Comparison of ENCODE assay signal across 8 mouse cellular contexts in the genomic region with DNA sequence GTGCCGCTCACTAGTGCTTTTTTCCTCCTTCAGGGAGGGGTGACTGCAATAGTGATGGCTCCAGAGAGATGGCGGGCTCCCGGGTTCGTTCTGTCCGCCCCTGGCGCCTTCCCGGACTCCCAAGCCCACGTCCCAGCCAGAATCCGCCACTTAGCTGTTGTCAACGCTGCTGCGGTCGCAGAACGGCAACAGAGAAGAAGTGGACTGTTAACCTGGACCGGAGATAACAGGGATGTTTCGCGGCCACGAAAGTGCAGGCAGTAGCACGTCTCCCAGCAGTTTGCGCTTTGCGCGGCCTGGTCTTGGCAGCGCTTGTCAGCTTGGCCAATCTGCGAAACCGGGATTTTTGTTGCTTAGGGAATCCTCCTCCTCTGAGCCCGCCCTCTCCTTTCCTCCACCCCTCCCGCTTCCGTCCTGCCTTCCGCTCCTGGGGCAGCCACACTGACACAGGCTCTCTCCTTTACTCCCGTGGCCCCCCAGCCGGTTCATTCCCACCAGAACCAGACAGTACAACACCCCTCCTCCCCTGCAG. TPM values are rescaled to one million over a fixed set of nuclear protein-coding genes. Genes with fewer than 3 reads are reported as not detected.
A peak's percentile ranks its signal among the peaks of the same experiment; 100 is the strongest.
DNase-seq lines count a peak whose midpoint lies in the region; ATAC-seq lines count a peak whose summit lies in the region.

Gene Spin4, minus strand, starts transcription at position 322 of the 532 bp plus-strand sequence.

- H3K4me3 ChIP-seq in hindbrain, embryonic 12.5 days = peak within 1 kb of the TSS; percentile 47
- peak within 1 kb of the TSS; percentile 59 for H3K4me3 ChIP-seq in lung, embryonic 16.5 days (ENCODE audit: low read length)

- no peaks in the 10 kb centered on the region for H3K9me3 ChIP-seq in hindbrain, embryonic 12.5 days (replicated peaks)
- no peaks in the 10 kb centered on the region for H3K9me3 ChIP-seq in lung, embryonic 16.5 days (ENCODE audit: control insufficient read depth, low read length)

- no peaks in the 10 kb centered on the region for H3K36me3 ChIP-seq in hindbrain, embryonic 12.5 days
- no peaks in the 10 kb centered on the region for H3K36me3 ChIP-seq in lung, embryonic 16.5 days (ENCODE audit: control insufficient read depth, insufficient read depth, low read length)

- H3K4me2 ChIP-seq in hindbrain, embryonic 12.5 days (replicated peaks) = peak within 1 kb of the TSS; percentile 58
- peak within 1 kb of the TSS; percentile 55 for H3K4me2 ChIP-seq in lung, embryonic 16.5 days (ENCODE audit: low read depth, low read length)

- peak; percentile 46 for DNase-seq in WW6 (ENCODE audit: low read depth, low spot score)
- DNase-seq in cerebellum, postnatal 10 days = peak; percentile 79 to 84
- DNase-seq in frontal cortex, postnatal 14 days (ENCODE audit: low spot score in 2 of 2) = peak; percentile 33 to 50
- DNase-seq in layer of hippocampus, postnatal 10 days (ENCODE audit: low spot score in 2 of 2) = peak; percentile 62 to 65
- peak; percentile 76 for DNase-seq in ovary, postnatal 36 days (ENCODE audit: low spot score)
- peak; percentile 61 for DNase-seq in urinary bladder, postnatal 25 days (ENCODE audit: low spot score)

- peak; percentile 95 for ATAC-seq in hindbrain, embryonic 12.5 days (ENCODE audit: low FRiP score)
- peak; percentile 99 for ATAC-seq in lung, embryonic 16.5 days (ENCODE audit: low read depth)

- peak within 1 kb of the TSS; percentile 76 for H3K27ac ChIP-seq in hindbrain, embryonic 12.5 days
- H3K27ac ChIP-seq in lung, embryonic 16.5 days (ENCODE audit: low read length) = peak within 1 kb of the TSS; percentile 95

- peaks cover 3% of the 10 kb centered on the region; the same call in 1 of the 2 replicates for H3K27me3 ChIP-seq in hindbrain, embryonic 12.5 days
- H3K27me3 ChIP-seq in lung, embryonic 16.5 days (ENCODE audit: control insufficient read depth, insufficient read depth, low read depth, low read length) = no peaks in the 10 kb centered on the region

- H3K9ac ChIP-seq in hindbrain, embryonic 12.5 days = peak within 1 kb of the TSS; percentile 61
- H3K9ac ChIP-seq in lung, embryonic 16.5 days (ENCODE audit: low read length) = peak within 1 kb of the TSS; percentile 74

- no peaks in the 10 kb centered on the region for H3K4me1 ChIP-seq in hindbrain, embryonic 12.5 days
- no peaks in the 10 kb centered on the region for H3K4me1 ChIP-seq in lung, embryonic 16.5 days (replicated peaks; ENCODE audit: control insufficient read depth, insufficient read depth, low read length)

- 12% methylated on average over 29 of the region's 30 CpGs for WGBS in hindbrain, embryonic 12.5 days
- 11% methylated on average over 30 of the region's 30 CpGs for WGBS in lung, embryonic 16.5 days

RNA-seq across cellular contexts. Expression of gene Spin4, which starts in this region (rescaled TPM):
- polyA plus RNA-seq in hindbrain, embryonic 12.5 days (2016; fragmentation: Nextera tagmentation; extraction: Ambion mirVana) = 8.1 and 8.8 TPM in 2 replicates
- total RNA-seq in layer of hippocampus, postnatal 10 days (2021) = 1 to 10 TPM; 1.1 to 1.4 TPM
- polyA plus RNA-seq in lung, embryonic 16.5 days (2015; fragmentation: Nextera tagmentation; extraction: Ambion mirVana) = 8.2 and 10.6 TPM in 2 replicates

Comparison
In these comparisons a context has a peak if more than half of its experiments do, and no peak if none do; other contexts are left out.
1. Peak in every context shown above with its lines: DNase-seq, ATAC-seq, H3K4me3 ChIP-seq and H3K27ac ChIP-seq.